17 mouse cellular contexts compared by ENCODE assay signal in genomic region chr1:133504116-133504515, GRCm38 (mm10).
"Had no signal": no experiment of that assay in that cellular context is flagged by ENCODE, and none has a peak within 500 bp of the region (broad histone marks: within the 10 kb centered on the region; RNA-seq: fewer than 3 reads in every experiment).

No protein-coding gene starts in this region.

- H3K27me3 ChIP-seq: midbrain, embryonic 12.5 days; neural tube, embryonic 13.5 days; neural tube, embryonic 15.5 days; stomach, embryonic 15.5 days had no signal

- H3K4me3 ChIP-seq: midbrain, embryonic 10.5 days; midbrain, embryonic 12.5 days; myocyte; neural tube, embryonic 13.5 days; neural tube, embryonic 15.5 days; stomach, embryonic 15.5 days had no signal

- H3K4me2 ChIP-seq: lung, embryonic 14.5 days; midbrain, embryonic 12.5 days; neural tube, embryonic 13.5 days; neural tube, embryonic 15.5 days; stomach, embryonic 15.5 days had no signal

- H3K36me3 ChIP-seq: midbrain, embryonic 10.5 days; midbrain, embryonic 12.5 days; neural tube, embryonic 13.5 days; neural tube, embryonic 15.5 days; stomach, embryonic 15.5 days had no signal

- H3K4me1 ChIP-seq: neural tube, embryonic 13.5 days; neural tube, embryonic 15.5 days; stomach, embryonic 15.5 days had no signal

- H3K27ac ChIP-seq: midbrain, embryonic 10.5 days; midbrain, embryonic 12.5 days; neural tube, embryonic 13.5 days; neural tube, embryonic 15.5 days; stomach, embryonic 15.5 days; stomach, postnatal 0 days had no signal

- DNase-seq: lung, adult 18-20 months; lung, embryonic 14.5 days; lung, postnatal 10 days; lung, postnatal 4 days; midbrain, embryonic 14.5 days; right cerebral cortex, postnatal 14 days; thymus, adult 2 months; thymus, postnatal 25 days; thymus, postnatal 4 days had no signal

- H3K9me3 ChIP-seq: neural tube, embryonic 13.5 days; neural tube, embryonic 15.5 days; stomach, embryonic 15.5 days had no signal

- H3K9ac ChIP-seq: lung, embryonic 14.5 days; midbrain, embryonic 12.5 days; neural tube, embryonic 13.5 days; neural tube, embryonic 15.5 days; stomach, embryonic 15.5 days had no signal

- ATAC-seq: midbrain, embryonic 16.5 days had no signal
